Mouse (Mus musculus): ENCODE measurements around the gene 2310034G01Rik.

DNA sequence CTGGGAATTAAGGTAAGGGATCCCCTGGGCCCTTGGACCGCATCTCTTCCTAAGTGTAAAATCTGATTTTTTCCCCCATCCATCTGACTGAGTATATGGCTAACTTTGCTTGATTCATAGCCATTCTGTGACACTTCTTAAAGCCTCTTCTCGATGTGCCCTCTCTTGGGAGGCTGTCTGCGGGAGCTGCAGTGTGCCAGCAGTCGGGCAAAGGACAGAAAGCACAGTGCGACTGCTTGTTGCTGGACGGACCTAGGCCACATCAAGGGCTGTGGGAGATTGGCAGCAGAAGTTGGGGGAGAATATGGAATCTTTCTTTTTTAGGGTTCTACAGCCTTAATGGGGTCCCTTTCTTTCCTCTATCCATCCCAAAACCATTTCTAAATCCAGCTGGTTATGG, 49.3 kb upstream of the 2310034G01Rik start:
- TF ChIP-seq CTCF (IDR thresholded peaks at IDR 0.05; ENCODE audit: low read depth, low read length) (no peak), GATA2 (IDR thresholded peaks at IDR 0.05; ENCODE audit: borderline replicate concordance, low read depth, low read length) (no peak)
